ENCODE assay signal across 29 mouse cellular contexts in genomic region chr14:36612860-36613259, GRCm38 (mm10).
DNase-seq lines count a peak whose midpoint lies in the region; ATAC-seq and TF ChIP-seq lines count a peak whose summit lies in the region.
"Had no signal": no experiment of that assay in that cellular context is flagged by ENCODE, and none has a peak within 500 bp of the region (broad histone marks: within the 10 kb centered on the region; RNA-seq: fewer than 3 reads in every experiment).

No protein-coding gene starts in this region.

- no peak overlapping the region; the same call in 1 of the 2 replicates for H3K9ac ChIP-seq in liver, embryonic 14.5 days (replicated peaks)
- no peak overlapping the region for H3K9ac ChIP-seq in intestine, postnatal 0 days (ENCODE audit: low read depth, low read length)
- H3K9ac ChIP-seq: embryonic facial prominence, embryonic 13.5 days; forebrain, embryonic 12.5 days; forebrain, postnatal 0 days; hindbrain, embryonic 15.5 days; kidney, embryonic 15.5 days; lung, embryonic 15.5 days; midbrain, embryonic 12.5 days; neural tube, embryonic 12.5 days had no signal

- intact Hi-C loops in heart, postnatal 36 days (cut with DNase I), result no loop called here

- no peaks in the 10 kb centered on the region for H3K27me3 ChIP-seq in heart, embryonic 10.5 days (ENCODE audit: insufficient read depth, poor library complexity, severe bottlenecking)
- H3K27me3 ChIP-seq in liver, embryonic 14.5 days (ENCODE audit: control insufficient read depth, insufficient read depth, low read length), result no peaks in the 10 kb centered on the region
- H3K27me3 ChIP-seq in intestine, postnatal 0 days (replicated peaks; ENCODE audit: control insufficient read depth, insufficient read depth, low read length), result no peaks in the 10 kb centered on the region
- H3K27me3 ChIP-seq: embryonic facial prominence, embryonic 13.5 days; forebrain, embryonic 12.5 days; hindbrain, embryonic 15.5 days; kidney, embryonic 15.5 days; lung, embryonic 15.5 days; midbrain, embryonic 12.5 days; neural tube, embryonic 12.5 days had no signal

- DNase-seq in heart, embryonic 10.5 days (ENCODE audit: low spot score), result peak; percentile 75
- no peak for DNase-seq in heart, postnatal 36 days
- peak in 1 of 3 experiments; percentile 51 for DNase-seq in liver, embryonic 14.5 days (ENCODE audit: low read depth in 3 of 3, low spot score in 3 of 3)
- DNase-seq in adrenal gland, adult (ENCODE audit: inconsistent age in 2 of 2, low spot score in 1 of 2), result no peak
- DNase-seq: adrenal gland, postnatal 14 days; cerebellum, adult 11-12 months; cerebellum, adult 9-11 months; forebrain, postnatal 0 days; gastrocnemius, postnatal 10 days; kidney, adult 18-20 months; kidney, postnatal 25 days; left cerebral cortex, postnatal 4 days; thymus, adult 18-20 months; thymus, postnatal 36 days had no signal

- H3K27ac ChIP-seq in heart, embryonic 10.5 days, result no peak overlapping the region
- H3K27ac ChIP-seq in liver, embryonic 14.5 days, result peak overlapping the region; percentile 34
- H3K27ac ChIP-seq in intestine, postnatal 0 days (ENCODE audit: low read depth, low read length), result no peak overlapping the region
- H3K27ac ChIP-seq: embryonic facial prominence, embryonic 13.5 days; forebrain, embryonic 12.5 days; hindbrain, embryonic 10.5 days; hindbrain, embryonic 15.5 days; kidney, embryonic 15.5 days; lung, embryonic 15.5 days; midbrain, embryonic 12.5 days; neural tube, embryonic 12.5 days had no signal

- H3K9me3 ChIP-seq in heart, embryonic 10.5 days, result no peaks in the 10 kb centered on the region
- H3K9me3 ChIP-seq in liver, embryonic 14.5 days (ENCODE audit: control insufficient read depth, low read length), result no peaks in the 10 kb centered on the region
- H3K9me3 ChIP-seq in intestine, postnatal 0 days (ENCODE audit: control insufficient read depth), result no peaks in the 10 kb centered on the region
- H3K9me3 ChIP-seq: embryonic facial prominence, embryonic 13.5 days; forebrain, embryonic 12.5 days; G1E; hindbrain, embryonic 10.5 days; hindbrain, embryonic 15.5 days; kidney, embryonic 15.5 days; lung, embryonic 15.5 days; midbrain, embryonic 12.5 days; neural tube, embryonic 12.5 days had no signal

- H3K4me3 ChIP-seq in heart, embryonic 10.5 days, result no peak overlapping the region
- H3K4me3 ChIP-seq in liver, embryonic 14.5 days (ENCODE audit: insufficient read depth in 1 of 2, low read depth in 2 of 2, low read length in 2 of 2), result no peak overlapping the region
- H3K4me3 ChIP-seq in intestine, postnatal 0 days (ENCODE audit: low read depth, low read length), result no peak overlapping the region
- H3K4me3 ChIP-seq: embryonic facial prominence, embryonic 13.5 days; erythroblast, embryonic 14.5 days; forebrain, embryonic 12.5 days; hindbrain, embryonic 10.5 days; hindbrain, embryonic 15.5 days; kidney, embryonic 15.5 days; lung, embryonic 15.5 days; midbrain, embryonic 12.5 days; myocyte; neural tube, embryonic 12.5 days had no signal

- no peaks in the 10 kb centered on the region for H3K36me3 ChIP-seq in heart, embryonic 10.5 days
- H3K36me3 ChIP-seq in liver, embryonic 14.5 days (replicated peaks; ENCODE audit: control insufficient read depth, insufficient read depth, low read depth), result no peaks in the 10 kb centered on the region
- H3K36me3 ChIP-seq in intestine, postnatal 0 days (ENCODE audit: control insufficient read depth, insufficient read depth), result no peaks in the 10 kb centered on the region
- H3K36me3 ChIP-seq: embryonic facial prominence, embryonic 13.5 days; forebrain, embryonic 12.5 days; G1E; hindbrain, embryonic 10.5 days; hindbrain, embryonic 15.5 days; kidney, embryonic 15.5 days; lung, embryonic 15.5 days; midbrain, embryonic 12.5 days; neural tube, embryonic 12.5 days had no signal

- TF ChIP-seq EP300 in liver, embryonic 14.5 days (IDR thresholded peaks at IDR 0.05; ENCODE audit: low read depth), result 0 out of 2 replicates have a peak, but pooled peaks have one; percentile 42

- H3K4me1 ChIP-seq in heart, embryonic 10.5 days, result no peaks in the 10 kb centered on the region
- H3K4me1 ChIP-seq in liver, embryonic 14.5 days (replicated peaks; ENCODE audit: control insufficient read depth in 2 of 2, insufficient read depth in 2 of 2, low read length in 1 of 2), result peaks cover 15 to 19% of the 10 kb centered on the region in 2 experiments
- H3K4me1 ChIP-seq in intestine, postnatal 0 days (replicated peaks; ENCODE audit: control insufficient read depth, insufficient read depth, low read length), result no peaks in the 10 kb centered on the region
- H3K4me1 ChIP-seq: embryonic facial prominence, embryonic 13.5 days; forebrain, embryonic 12.5 days; hindbrain, embryonic 10.5 days; hindbrain, embryonic 15.5 days; kidney, embryonic 15.5 days; lung, embryonic 15.5 days; midbrain, embryonic 12.5 days; neural tube, embryonic 12.5 days had no signal

- no peak overlapping the region for H3K4me2 ChIP-seq in liver, embryonic 14.5 days (ENCODE audit: low read depth)
- no peak overlapping the region for H3K4me2 ChIP-seq in intestine, postnatal 0 days (replicated peaks; ENCODE audit: low read depth)
- H3K4me2 ChIP-seq: embryonic facial prominence, embryonic 13.5 days; forebrain, embryonic 12.5 days; hindbrain, embryonic 15.5 days; kidney, embryonic 15.5 days; lung, embryonic 15.5 days; midbrain, embryonic 12.5 days; neural tube, embryonic 12.5 days had no signal

- peak; percentile 42; the same call in 1 of the 2 replicates for ATAC-seq in erythroid progenitor cell, adult 5-6 weeks (replicated peaks; ENCODE audit: low FRiP score, poor library complexity, severe bottlenecking)
- ATAC-seq in liver, embryonic 14.5 days (ENCODE audit: insufficient read depth), result peak; percentile 94
- ATAC-seq in megakaryocyte-erythroid progenitor cell, adult 5-6 weeks (replicated peaks; ENCODE audit: low FRiP score, low TSS enrichment, poor library complexity, severe bottlenecking), result peak; percentile 95
- no peak for ATAC-seq in intestine, postnatal 0 days
- ATAC-seq: forebrain, postnatal 0 days; inflammation-experienced regulatory T-cells, adult 6 months had no signal

- 67% methylated on average over 3 of the region's 3 CpGs for WGBS in heart, embryonic 10.5 days
- 30% methylated on average over 3 of the region's 3 CpGs for WGBS in liver, embryonic 14.5 days (ENCODE audit: insufficient replicate concordance)
- WGBS in intestine, postnatal 0 days, result 75% methylated on average over 3 of the region's 3 CpGs

- no peak for TF ChIP-seq CTCF in liver, embryonic 14.5 days (IDR thresholded peaks at IDR 0.05; ENCODE audit: low read depth)
- TF ChIP-seq CTCF in intestine, postnatal 0 days (IDR thresholded peaks at IDR 0.05; ENCODE audit: low read depth), result no peak
